Mouse (Mus musculus) embryo, embryonic 9.5 days (tissue): ENCODE data around the gene Fndc4.

Source experiments
- DNase-seq: peaks from one replicate; pipeline ENCODE4 v3.0.0-alpha.2; 2017; ENCODE audit errors: extremely low spot score

Fndc4 gene

DNA sequence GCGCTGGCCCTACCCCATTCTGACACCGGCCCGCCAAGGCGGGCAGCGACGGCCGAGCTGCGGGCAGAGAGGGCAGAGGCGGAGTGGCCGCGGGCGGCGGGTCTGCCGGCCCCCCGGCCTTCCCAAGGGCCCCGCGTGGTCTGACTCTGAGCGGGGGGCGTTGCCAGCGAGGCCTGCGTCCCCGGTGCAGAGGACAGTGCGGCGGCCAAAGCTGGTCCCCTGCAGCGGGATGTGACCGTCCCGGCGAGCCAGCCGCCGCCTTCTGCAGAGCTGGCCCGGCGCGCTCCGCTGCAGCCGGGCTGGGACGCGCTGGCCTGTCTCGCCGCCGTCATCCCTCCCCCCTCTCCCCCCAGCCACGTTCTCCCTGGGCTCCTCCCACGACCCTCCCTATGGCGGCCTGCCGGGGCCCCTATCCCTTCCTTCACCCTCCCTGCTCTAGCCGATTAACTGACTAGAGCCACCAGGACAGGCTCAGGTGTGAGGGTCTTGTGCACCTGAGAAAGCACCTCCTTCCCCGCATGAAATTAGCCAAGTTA lies at the start of gene Fndc4:
Fndc4 (minus strand) TSS at position 475 of the 536 bp plus-strand sequence.
- peak; percentile 83 for DNase-seq

DNA sequence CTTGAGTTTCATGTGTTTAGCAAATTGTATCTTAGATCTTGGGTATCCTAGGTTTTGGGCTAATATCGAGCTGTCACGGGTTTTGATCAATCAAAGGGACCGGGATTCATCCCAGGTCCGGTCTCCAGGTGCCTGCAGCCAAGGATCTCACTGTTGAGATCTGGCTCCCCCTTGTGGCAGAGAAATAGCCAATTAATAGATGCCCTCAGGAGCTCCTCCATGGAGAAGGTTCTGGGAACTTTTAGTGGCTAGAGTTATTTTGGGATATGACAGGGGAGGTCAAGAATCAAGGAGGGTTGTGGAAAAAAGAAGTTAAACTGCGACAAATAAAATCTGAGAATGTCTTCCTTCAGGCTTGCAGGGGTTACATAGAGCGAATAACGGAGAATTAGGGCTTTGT lies 32.4 kb upstream of the Fndc4 start:
- DNase-seq = peak; percentile 48

DNA sequence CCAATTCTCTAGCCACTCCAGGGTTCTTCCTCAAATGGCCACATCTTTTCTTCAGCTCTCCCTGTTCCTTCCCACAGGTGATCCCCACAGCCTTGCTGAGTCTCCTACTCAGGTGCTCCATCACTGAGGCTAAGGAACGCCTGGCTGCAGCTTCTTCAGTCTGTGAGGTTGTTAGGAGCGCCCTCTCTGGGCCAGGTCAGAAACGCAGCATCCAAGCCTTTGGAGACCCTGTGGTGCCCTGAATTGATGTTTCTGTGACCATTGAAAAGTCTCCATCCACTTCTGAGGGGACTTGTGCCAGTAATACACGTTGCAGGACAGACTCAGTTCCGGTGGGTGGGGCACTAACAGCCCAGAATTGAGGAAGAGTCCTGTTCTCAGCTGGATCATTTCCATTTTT lies 31.0 kb upstream of the Fndc4 start:
- peak; percentile 8 for DNase-seq

DNA sequence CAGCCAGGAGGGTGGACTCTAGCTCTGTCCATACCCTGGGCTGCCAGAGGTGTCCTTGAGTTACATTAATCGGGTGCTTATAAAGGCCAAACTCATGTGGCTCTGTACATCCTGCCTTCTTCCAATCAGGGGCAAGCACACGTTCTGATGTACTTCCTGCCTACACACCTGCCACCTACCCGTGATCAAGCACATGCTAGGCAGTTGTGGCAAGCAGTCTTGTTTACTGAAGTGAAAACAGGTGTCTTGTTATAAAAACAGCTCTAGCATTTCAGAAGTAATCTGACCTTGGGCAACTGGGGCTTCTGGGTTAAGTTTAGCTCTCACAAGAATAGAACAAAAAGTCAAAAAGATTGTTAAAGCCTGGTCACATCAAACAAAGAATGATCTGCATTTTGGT lies 28.2 kb upstream of the Fndc4 start:
- no peak for DNase-seq

DNA sequence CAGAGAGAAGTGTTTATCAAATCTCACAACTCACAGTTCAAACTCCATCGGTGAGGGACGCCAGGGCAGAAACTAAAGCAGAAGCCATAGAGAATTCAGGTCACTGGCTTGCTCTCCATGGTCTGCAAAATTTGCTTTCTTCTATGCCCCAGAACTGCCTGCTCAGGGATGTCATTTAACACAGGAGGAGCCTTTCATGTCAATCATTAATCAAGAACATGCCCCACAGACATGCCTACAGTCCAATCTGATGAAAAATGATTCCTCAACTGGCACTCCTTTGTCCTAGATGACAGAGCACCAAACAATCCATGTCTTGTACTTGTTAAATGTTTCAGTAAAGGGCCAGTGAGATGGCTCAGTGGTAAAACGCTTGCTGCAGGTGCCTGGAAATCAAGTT lies 26.9 kb upstream of the Fndc4 start:
- no peak for DNase-seq

DNA sequence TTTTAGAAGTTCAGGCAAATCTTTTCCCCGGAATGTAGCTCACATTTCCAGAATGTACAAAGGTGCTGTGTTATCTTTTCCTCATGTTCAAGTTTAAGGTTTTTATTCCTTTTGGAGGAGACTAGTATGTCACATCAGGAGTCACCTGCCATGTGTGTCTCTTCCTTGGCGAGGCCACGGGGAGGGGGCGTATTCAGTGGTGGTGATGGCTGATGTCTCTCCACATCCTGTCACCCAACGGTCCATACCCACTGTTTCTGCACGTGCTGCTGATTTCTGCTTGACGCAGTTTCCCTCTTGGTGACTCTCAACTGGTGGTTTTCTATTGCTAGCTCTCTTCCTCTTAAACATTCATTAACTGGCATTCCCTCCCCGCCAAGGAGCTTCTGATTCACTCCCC lies 16.9 kb upstream of the Fndc4 start:
- DNase-seq = no peak

DNA sequence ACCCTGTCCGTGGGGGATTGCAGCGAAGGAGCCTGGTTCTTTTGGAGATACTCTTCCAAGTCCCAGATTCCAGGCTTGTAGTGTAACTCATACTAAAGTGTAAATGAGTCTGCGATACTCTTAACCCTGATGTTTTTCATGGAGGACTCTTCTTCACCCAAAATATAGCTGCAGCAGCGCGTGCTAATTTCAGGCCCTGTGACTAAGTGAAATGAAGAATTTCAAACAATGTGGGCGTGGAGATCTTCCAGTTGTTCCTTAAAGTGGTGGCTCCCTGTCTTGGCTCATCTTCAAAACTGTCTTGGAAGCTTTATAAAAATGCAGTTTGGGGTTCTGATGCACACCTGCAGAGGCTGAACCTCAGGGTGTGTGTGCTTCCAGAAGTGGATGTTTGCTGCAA lies 7.2 kb upstream of the Fndc4 start:
- DNase-seq = no peak

DNA sequence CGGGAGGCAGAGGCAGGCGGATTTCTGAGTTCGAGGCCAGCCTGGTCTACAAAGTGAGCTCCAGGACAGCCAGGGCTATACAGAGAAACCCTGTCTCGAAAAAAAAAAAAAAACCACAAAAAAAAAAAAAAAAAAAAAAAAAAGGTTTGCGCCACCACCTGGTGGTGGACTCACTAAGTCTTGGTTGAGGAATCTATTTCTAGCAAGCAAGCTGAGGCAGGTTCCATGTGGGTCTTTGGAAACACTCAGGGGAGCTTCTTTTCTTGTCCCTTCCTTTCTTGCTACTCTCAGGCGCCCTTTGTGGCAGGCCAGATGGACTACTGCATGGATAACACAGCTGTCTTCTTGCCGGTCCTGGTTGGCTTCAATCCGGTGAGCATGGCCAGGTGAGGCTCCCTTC lies 6.0 kb upstream of the Fndc4 start:
- no peak for DNase-seq

DNA sequence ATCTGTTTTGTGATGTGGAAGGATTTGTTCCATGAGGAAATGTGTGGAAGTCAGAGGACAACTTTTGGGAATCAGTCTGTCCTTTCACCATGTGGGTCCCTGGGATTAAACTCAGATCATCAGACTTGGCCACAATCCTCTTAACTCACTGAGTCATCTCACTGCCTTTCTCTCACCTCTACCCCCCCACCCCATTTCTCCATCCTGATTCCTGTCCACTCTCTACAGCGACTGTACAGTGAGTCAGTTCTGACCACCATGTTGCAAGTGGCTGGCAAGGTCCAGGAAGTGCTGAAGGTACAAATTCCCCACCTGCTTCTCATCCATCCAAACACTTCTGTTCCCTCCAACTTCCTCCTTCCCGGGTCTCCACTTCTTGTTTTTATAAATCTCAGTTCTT lies 2.6 kb upstream of the Fndc4 start:
- DNase-seq = no peak

DNA sequence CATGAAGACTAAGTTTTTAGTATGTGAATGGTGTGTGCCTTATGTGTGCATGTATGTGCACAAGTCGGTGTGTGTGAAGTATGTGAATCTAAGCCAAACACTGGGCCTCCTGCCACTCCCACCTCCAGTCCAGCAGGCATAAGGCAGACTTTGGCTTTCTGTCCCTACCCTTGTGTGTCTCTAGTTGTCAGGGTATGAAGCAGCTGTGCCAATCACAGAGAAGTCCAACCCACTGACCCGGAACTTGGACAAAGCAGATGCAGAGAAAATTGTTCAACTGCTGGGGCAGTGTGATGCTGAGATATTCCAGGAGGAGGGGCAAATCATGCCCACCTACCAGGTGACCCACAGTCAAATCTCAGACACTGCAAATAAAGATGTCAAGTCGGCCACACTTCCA lies 2.1 kb upstream of the Fndc4 start:
- no peak for DNase-seq

DNA sequence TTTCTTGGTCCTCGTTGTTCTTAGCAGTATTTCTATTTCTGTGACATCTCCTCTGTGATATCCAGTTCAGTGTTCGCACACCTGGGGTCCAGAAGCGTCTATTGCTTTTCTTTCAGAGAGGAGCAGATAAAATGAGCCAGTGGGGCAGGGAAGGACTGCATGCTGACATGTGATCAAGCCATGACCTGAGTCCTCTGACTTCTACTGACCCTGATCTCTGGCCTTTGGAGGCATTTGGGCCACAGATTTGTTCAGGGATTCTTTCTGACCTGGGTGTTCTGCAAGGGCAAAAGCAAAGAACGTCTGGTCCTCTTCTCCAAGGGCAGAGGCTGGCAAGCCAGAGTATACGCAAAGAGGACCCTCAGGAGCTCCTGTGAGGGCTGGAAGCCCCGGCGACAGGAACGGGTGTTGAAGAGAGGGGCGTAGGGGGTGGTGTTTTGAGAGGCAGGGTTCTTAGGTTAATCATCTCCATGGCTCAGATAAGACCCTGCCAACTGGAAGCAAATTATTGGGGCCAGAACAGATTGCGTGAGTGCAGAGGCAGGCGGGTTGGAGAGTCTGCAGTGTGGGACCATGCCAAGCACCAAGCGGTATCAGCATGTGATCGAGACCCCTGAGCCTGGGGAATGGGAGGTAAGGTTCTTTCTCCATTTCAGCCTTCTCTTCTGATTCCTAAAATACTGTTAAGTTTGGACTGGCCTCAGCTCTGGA lies 1.3 kb upstream of the Fndc4 start, which contains the start of gene Gckr:
Gckr (plus strand) TSS at position 397 of the 711 bp plus-strand sequence.
- no peak for DNase-seq

DNA sequence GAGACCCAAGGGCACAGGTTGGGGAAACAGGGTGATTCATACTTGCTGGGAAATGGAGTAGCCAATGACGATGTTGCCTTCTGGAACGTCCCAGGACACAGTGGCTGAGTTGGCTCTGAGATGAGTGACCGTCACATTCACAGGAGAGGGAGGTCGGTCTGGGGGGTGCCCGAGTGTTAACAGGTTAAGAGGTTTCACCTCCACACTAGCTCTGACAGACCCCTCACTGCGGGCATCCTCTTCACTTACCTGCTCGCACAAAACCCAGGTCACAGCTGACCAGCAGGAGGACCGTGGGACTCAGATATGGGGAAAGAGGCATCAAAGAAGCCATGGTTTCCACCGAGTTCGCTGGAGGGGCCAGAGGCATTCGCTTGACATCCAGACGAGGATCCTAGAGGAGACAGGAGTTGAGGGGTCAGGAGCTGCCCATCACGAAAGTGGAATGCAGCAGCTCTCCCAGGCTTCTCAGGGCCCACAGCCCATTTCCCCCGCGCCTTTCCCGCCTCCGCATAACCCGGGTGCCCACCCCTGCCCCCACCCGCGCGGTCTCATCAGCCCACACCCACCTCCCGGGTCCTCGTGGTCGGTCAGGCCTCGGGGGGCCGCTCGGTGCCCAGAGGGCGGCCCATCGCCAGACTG lies 795 bp downstream of the Fndc4 start:
- peak; percentile 27 for DNase-seq

DNA sequence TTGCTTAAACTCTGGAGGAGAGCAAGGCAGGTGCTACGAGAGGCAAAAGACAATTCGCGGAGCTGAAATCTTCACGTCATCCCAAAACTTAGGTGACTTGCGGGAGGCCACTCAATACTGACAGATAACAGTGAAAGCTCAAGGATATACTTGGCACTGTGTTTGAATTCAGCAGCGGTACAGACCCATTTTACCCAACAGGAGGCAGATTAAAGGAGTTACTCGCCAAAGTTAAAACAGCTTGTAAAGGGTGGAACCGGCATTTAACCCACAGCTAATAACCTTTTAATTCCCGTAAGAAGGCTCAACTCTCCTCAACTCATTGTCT lies 4.6 kb downstream of the Fndc4 start:
- DNase-seq = no peak

DNA sequence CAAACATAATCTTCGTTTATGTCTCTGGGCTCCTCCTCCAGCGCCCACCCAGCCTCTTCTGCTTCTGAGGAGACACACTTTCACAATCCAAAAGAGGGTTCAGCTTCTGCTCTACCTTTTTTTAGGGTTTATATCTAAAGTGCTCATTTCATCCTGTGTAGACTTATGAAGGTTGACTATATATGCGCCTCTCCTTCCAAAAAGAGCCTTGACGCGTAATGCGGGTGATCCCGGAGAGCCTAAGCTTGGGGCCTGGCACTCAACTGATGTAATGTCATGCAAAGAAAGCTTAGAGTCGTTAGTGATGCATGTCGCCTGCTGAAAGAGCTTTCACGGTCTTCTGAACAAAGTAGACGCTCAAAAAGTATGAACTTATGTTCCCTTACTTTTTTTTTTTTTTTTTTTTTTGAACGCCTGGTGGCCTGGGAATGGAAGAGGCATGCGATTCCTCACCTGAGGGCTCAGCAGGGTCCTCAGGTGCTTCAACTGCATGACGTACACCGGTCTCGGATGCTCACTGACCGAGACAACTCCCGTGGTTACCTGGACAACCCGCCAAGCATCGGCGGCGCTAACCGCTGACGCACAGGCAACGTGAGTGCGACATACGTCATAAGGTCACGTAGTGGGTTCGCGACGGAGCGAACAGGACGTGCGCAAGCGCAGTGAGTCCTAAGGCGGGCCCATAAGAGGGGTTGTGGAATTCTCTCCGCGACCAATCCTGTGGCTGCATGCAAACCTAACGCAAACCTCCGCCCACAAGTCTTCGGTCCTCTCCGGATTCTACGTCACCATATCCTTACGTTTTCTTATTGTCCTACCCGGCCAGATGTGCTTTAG lies 5.1 kb downstream of the Fndc4 start, which contains the start of gene Ift172:
Ift172 (minus strand) TSS at position 596 of the 840 bp plus-strand sequence.
- DNase-seq = peak; percentile 94

DNA sequence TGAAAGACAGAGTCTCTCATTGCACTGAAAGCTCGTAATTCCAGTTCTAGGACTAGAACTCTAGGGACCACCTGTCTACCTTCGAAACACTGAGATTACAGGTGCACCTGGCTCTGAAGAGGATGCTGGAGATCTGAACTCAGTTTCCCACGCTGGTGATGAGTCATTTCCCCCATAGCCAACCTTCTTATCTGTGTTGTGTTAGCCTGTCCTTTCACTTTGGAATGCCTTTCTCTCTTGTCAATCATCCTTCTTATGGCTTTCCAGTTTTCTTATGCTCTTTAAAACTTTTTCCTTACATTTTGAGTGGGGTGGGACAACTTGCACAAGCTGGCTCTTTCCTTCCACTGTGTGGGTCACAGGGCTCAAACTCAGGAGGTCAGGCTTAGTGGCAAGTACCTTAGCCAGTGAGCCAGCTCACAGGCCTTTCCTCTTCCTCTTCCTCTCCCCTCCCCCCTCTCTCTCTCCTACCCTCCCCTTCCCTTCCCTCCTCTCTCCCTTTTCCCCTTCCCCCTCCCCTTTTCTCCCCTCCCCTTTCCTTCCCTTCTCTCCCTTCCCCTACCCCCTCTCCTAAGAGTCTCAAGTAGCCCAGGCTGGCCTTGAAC lies 6.2 kb downstream of the Fndc4 start:
- DNase-seq = no peak

DNA sequence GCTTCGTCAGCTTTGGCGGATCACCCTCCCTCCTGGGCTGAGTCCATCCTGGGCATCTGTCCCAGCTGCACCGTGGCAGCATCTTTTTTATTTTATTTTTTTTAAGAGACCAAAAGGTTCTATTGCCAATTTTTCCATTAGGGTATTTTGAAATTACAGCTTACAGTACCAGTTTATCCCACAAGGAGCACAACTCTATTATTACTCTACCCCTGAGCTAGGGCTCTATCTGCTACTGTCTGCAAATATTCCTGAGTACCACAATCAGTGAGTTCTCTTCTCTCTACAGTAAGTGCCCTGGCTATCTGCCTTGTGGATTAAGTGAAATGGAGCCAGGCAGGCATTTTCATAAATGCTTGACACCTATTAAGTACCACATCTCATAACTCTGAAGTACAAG lies 7.2 kb downstream of the Fndc4 start:
- no peak for DNase-seq

DNA sequence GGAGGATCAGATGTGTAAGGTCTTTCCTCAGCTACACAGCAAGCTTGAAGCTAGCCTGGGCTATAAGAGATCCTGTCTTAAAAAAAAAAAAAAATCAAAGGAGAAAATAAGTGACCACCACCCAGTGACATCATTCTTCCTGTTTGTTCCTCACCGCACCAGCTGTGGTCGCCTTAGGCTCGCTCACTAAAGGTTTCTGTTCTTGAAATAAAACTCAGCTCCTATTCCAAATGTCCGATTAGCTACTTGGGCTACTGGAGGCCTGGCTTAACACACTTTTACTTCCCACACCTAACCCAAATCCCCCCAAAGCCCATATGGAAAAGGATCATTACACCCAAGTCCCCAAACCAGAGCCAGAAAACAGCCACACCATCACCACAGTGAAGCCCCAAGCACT lies 7.7 kb downstream of the Fndc4 start:
- no peak for DNase-seq

DNA sequence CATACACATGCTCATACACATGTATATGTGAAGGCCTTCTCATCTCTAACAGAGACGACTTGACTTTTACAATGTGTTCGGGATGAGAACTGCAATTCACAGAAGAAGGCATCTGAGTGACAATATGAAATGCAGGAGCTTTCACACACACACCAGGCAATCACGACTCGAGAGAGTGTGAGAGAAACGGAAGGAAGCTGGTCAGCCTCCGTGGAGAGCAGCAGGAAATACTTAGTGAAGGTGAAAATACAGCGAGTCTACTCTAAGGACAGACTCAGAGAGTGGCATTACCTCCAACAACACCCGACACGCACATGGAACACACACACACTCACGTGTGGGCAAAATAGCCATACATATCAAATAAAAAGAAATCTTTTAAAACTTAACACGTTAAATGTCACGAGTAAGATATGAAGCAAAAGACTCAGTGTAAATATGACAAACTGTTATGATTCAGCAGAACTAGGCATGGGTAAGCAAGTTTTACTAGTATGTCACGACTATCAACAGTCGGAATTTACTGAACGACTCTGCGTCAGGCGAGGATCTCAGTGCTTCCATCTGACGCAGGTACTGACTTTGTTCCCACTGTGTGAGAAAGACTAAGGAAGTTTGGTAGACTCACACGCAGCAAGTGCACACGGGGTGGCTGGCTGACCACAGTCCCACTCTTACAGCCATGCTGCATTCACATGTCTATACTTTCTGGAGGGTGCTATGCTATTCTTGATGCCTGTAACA lies 16.5 kb downstream of the Fndc4 start:
- DNase-seq = no peak

DNA sequence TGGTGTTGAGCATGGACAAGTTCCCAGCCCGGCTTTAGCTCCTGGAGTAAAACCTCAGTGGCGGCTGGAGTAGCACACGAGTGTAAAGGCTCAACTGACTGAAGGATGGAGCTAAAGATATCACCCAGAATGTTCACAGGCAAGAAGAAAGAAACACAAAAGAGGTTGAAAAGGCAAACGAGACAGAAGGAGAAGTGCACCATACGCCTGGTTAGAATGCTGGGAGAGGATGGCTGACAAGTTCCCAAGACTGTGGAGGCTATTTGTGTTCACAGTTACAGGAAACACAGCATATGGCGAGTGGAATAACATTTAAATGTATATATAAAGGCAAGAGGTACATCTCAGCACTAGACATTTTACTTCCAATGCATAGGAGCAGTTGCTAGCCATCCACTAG lies 22.9 kb downstream of the Fndc4 start:
- DNase-seq = no peak

DNA sequence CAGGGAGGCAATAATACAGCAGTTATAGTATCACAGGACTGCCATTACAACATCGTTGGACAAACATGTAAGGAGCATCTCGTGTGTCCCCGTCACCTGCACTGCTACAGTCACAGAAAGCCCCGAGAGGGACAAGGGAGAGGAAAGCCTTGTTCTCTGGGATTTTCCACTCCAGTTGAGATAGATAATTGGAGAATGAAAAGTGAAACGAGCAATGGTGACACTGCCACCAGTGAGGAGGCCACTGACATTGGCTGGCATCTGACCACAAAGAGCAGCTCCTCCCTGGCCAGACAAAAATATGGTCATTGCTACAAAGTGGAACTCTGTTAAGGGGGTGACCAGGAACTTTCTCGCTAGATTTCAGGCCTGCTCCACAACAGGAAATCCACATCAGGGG lies 28.2 kb downstream of the Fndc4 start:
- DNase-seq = no peak

DNA sequence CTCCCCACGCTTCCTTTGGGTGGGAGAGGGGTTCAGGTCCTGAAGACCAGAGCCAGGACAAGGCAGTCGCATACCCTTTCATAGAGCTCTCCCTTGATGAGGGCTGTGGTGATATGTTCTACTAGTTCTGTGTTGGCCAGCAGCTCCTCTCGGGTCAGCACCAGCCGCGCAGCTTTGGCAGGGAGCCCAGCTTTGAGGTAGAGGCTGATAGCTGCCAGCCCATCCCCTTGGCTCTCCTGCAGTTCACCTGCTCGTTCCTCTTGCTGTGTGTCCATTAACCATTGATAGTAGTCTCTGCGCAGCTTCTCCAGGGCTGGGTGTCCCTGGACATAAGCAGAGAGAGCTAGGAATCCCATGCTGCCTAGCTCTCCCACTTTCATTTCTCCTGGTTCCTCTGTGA lies 29.8 kb downstream of the Fndc4 start:
- DNase-seq = no peak
